Mouse (Mus musculus): ENCODE results near the gene Gfod2. TPM values are rescaled to one million over a fixed set of nuclear protein-coding genes. Genes with fewer than 3 reads are reported as not detected.
A peak's percentile ranks its signal among the peaks of the same experiment; 100 is the strongest.

Gene Gfod2
- total and polyA plus RNA-seq, 2 experiments = 3.4 to 6.3 TPM

DNA sequence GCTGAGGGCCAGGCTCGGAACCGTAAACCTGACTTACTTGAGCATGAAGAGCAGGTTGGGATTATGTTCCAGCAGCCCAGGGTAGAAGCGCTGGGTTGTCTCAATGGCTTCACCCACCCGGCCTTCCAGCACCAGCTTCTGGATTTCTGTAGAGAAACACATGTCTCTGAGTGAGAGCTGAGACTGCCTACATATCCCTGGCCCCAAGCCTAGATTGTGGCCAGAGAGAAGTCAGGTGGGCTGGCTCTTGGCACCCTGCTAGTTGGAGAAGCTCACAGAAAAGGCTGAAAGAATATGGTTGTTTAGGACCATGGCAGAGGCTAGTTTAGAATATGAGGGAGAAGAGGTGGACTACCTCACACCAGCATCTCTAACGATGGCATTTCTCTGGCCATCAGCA is 16.0 kb upstream of the Gfod2 start:
- TF ChIP-seq CTCF (IDR thresholded peaks at IDR 0.05; ENCODE audit: low read depth, low read length) (no peak), POLR2A (IDR thresholded peaks at IDR 0.05; ENCODE audit: extremely low read depth, insufficient read depth, low read length) (no peak)
- Histone ChIP-seq H3K36me3 (ENCODE audit: control insufficient read depth, insufficient read depth, low read length) (peaks cover 38% of the 10 kb centered on the region), H3K79me2 (ENCODE audit: control insufficient read depth, insufficient read depth, low read length) (no peaks in the 10 kb centered on the region), H3K27ac (replicated peaks; ENCODE audit: insufficient read depth, low read depth, low read length) (no peak overlapping the region), H3K27me3 (ENCODE audit: control insufficient read depth, insufficient read depth, low read length) (no peaks in the 10 kb centered on the region), H3K4me1 (ENCODE audit: control insufficient read depth, insufficient read depth, low read length) (peaks cover 39% of the 10 kb centered on the region), H3K4me3 (ENCODE audit: insufficient read depth, low read depth, low read length) (no peak overlapping the region), H3K9ac (ENCODE audit: low read depth, low read length) (no peak overlapping the region)
- DNase-seq (ENCODE audit: extremely low read depth, low read depth, low spot score) = no peak
- WGBS = 96% methylated on average over 5 of the region's 5 CpGs

- Histone ChIP-seq H3K4me3 (ENCODE audit: insufficient read depth, low read depth, low read length) (no peak overlapping the region), H3K27me3 (ENCODE audit: control insufficient read depth, insufficient read depth, low read length) (no peaks in the 10 kb centered on the region), H3K27ac (replicated peaks; ENCODE audit: insufficient read depth, low read depth, low read length) (peak overlapping the region; percentile 37), H3K4me1 (ENCODE audit: control insufficient read depth, insufficient read depth, low read length) (peaks cover 45% of the 10 kb centered on the region), H3K9ac (ENCODE audit: low read depth, low read length) (no peak overlapping the region), H3K79me2 (ENCODE audit: control insufficient read depth, insufficient read depth, low read length) (no peaks in the 10 kb centered on the region), H3K36me3 (ENCODE audit: control insufficient read depth, insufficient read depth, low read length) (peaks cover 38% of the 10 kb centered on the region)
- peak; percentile 95 for DNase-seq (ENCODE audit: extremely low read depth, low read depth, low spot score)
- WGBS = 22% methylated on average over 1 of the region's 1 CpGs
- TF ChIP-seq CTCF (IDR thresholded peaks at IDR 0.05; ENCODE audit: low read depth, low read length) = no peak
- TF ChIP-seq POLR2A (IDR thresholded peaks at IDR 0.05; ENCODE audit: extremely low read depth, insufficient read depth, low read length) = no peak
Observed at GRCm38 (mm10) chr8:105773441-105773861, 15.0 kb upstream of the Gfod2 start.

DNA sequence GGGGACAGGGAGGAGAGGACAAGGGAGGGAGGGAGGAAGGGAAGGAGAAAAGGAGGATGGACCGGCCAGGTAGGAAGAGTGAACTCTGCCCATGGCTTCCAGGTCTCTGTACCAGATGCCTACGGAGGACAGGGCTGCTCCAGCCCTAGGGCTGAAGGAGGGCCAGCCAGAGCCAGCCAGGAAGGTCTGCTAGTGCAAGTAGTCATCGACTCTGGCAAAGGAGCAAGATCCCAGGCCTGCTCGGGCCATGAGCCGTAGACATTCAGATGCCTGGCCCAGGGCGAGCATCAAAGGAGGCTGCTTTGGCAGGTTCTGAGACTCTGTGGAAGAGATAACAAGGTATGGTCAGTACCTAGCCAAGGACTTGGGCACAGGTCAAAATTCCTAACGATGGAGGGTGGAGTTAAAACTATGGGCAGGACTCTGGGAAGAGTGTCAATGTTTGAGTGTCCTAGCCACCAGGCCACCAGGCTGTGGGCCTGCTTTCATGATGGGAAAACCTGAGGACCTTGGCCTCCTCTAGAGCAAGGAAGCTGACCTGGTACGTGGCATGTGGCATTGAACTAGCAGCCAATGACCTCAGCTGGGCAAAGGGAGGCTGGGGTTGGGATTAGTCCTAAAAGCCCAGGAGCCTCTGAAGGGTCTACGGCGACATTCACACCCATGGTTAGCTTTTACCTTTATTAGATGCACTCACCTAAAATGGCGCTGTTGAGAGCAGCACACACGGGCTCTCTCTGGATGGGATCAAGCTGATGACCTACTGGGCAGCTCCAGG is 13.1 kb upstream of the Gfod2 start:
- H3K27ac ChIP-seq (replicated peaks; ENCODE audit: insufficient read depth, low read depth, low read length) = peak overlapping the region; percentile 46

DNA sequence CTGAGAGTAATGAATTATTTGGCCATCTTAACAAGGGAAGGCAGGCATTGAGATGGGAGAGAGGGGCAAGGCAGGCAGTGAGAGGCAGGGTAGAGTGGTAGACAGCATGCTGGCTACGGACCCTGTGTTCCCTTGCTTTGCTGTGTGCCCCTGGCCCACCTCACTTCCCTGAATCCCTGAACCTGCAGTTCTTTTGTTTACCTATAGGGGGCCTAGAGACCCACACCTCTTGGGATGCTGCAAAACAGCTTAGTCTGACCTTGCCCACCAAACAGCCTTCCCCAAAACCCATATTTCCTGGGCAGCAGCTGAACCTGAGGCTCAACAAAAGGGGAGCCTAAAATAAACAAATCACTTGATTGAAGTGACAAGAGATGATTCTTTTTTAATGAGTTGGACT is 12.1 kb upstream of the Gfod2 start:
- WGBS = 100% methylated on average over 1 of the region's 1 CpGs
- TF ChIP-seq POLR2A (IDR thresholded peaks at IDR 0.05; ENCODE audit: extremely low read depth, insufficient read depth, low read length) (no peak), CTCF (IDR thresholded peaks at IDR 0.05; ENCODE audit: low read depth, low read length) (peak; percentile 52)
- H3K36me3 ChIP-seq (ENCODE audit: control insufficient read depth, insufficient read depth, low read length) = peaks cover 19% of the 10 kb centered on the region

More for the DNA sequence above, 13.1 kb upstream of the Gfod2 start:
- H3K79me2 ChIP-seq (ENCODE audit: control insufficient read depth, insufficient read depth, low read length) = no peaks in the 10 kb centered on the region
- H3K27me3 ChIP-seq (ENCODE audit: control insufficient read depth, insufficient read depth, low read length) = no peaks in the 10 kb centered on the region
- peaks cover 28% of the 10 kb centered on the region for H3K36me3 ChIP-seq (ENCODE audit: control insufficient read depth, insufficient read depth, low read length)
- no peak overlapping the region for H3K4me3 ChIP-seq (ENCODE audit: insufficient read depth, low read depth, low read length)
- H3K9ac ChIP-seq (ENCODE audit: low read depth, low read length) = no peak overlapping the region
- DNase-seq (ENCODE audit: extremely low read depth, low read depth, low spot score) = peak; percentile 99
- 39% methylated on average over 12 of the region's 12 CpGs for WGBS
- TF ChIP-seq POLR2A (IDR thresholded peaks at IDR 0.05; ENCODE audit: extremely low read depth, insufficient read depth, low read length) (no peak), CTCF (IDR thresholded peaks at IDR 0.05; ENCODE audit: low read depth, low read length) (no peak)
- peaks cover 48% of the 10 kb centered on the region for H3K4me1 ChIP-seq (ENCODE audit: control insufficient read depth, insufficient read depth, low read length)

GRCm38 (mm10) chr8:105768485-105769257 is 10.2 kb upstream of the Gfod2 start:
- peak overlapping the region; percentile 29 for H3K27ac ChIP-seq (replicated peaks; ENCODE audit: insufficient read depth, low read depth, low read length)
- peaks cover 32% of the 10 kb centered on the region for H3K4me1 ChIP-seq (ENCODE audit: control insufficient read depth, insufficient read depth, low read length)
- H3K4me3 ChIP-seq (ENCODE audit: insufficient read depth, low read depth, low read length) = no peak overlapping the region
- no peak for TF ChIP-seq POLR2A (IDR thresholded peaks at IDR 0.05; ENCODE audit: extremely low read depth, insufficient read depth, low read length)
- no peak for TF ChIP-seq CTCF (IDR thresholded peaks at IDR 0.05; ENCODE audit: low read depth, low read length)
- peak; percentile 86 for DNase-seq (ENCODE audit: extremely low read depth, low read depth, low spot score)
- WGBS = 68% methylated on average over 5 of the region's 5 CpGs
- H3K36me3 ChIP-seq (ENCODE audit: control insufficient read depth, insufficient read depth, low read length) = peaks cover 19% of the 10 kb centered on the region
- peak overlapping the region; percentile 24; the same call in 1 of the 2 replicates for H3K9ac ChIP-seq (ENCODE audit: low read depth, low read length)
- H3K79me2 ChIP-seq (ENCODE audit: control insufficient read depth, insufficient read depth, low read length) = no peaks in the 10 kb centered on the region
- no peaks in the 10 kb centered on the region for H3K27me3 ChIP-seq (ENCODE audit: control insufficient read depth, insufficient read depth, low read length)

More for the DNA sequence above, 12.1 kb upstream of the Gfod2 start:
- no peak overlapping the region for H3K4me3 ChIP-seq (ENCODE audit: insufficient read depth, low read depth, low read length)
- no peaks in the 10 kb centered on the region for H3K79me2 ChIP-seq (ENCODE audit: control insufficient read depth, insufficient read depth, low read length)
- H3K9ac ChIP-seq (ENCODE audit: low read depth, low read length) = no peak overlapping the region
- no peak for DNase-seq (ENCODE audit: extremely low read depth, low read depth, low spot score)
- no peaks in the 10 kb centered on the region for H3K27me3 ChIP-seq (ENCODE audit: control insufficient read depth, insufficient read depth, low read length)
- H3K4me1 ChIP-seq (ENCODE audit: control insufficient read depth, insufficient read depth, low read length) = peaks cover 48% of the 10 kb centered on the region
- no peak overlapping the region for H3K27ac ChIP-seq (replicated peaks; ENCODE audit: insufficient read depth, low read depth, low read length)
